Mouse (Mus musculus) kidney, adult 2 months (tissue): Measurements from ENCODE around the gene 1700013G24Rik.

Experiments used
- CTCF ChIP-seq: fragments of 200-500 bp; conservative IDR thresholded peaks from 2 replicates; pipeline ENCODE4 v1.5.1; 2011; ENCODE audit warnings: low read depth, mild to moderate bottlenecking, control low read depth, low read length, moderate library complexity, mixed read lengths; ENCODE audit not compliant: insufficient read depth, insufficient read length
- POLR2A ChIP-seq: fragments of 200-500 bp; IDR thresholded peaks from one replicate; pipeline ENCODE4 v1.6.1; 2011; ENCODE audit warnings: low read depth, low read length, control low read depth

GRCm38 (mm10) chr4:137409691-137410090, 43.4 kb upstream of the 1700013G24Rik start, which contains the start of gene Cela3a:
- TF ChIP-seq CTCF (no peak), POLR2A (no peak)
